ENCODE assay signal across 8 mouse cellular contexts in genomic region chr13:48782727-48783725, GRCm38 (mm10).
DNase-seq lines count a peak whose midpoint lies in the region; ATAC-seq and TF ChIP-seq lines count a peak whose summit lies in the region.

No protein-coding gene starts in this region.

- peak; percentile 75 for ATAC-seq in lung, embryonic 14.5 days (ENCODE audit: insufficient read depth)
- peak; percentile 91 for ATAC-seq in stomach, embryonic 16.5 days (ENCODE audit: insufficient read depth, low FRiP score)

- no peaks in the 10 kb centered on the region for H3K9me3 ChIP-seq in lung, embryonic 14.5 days (ENCODE audit: low read depth, low read length)
- H3K9me3 ChIP-seq in stomach, embryonic 16.5 days (replicated peaks; ENCODE audit: control insufficient read depth, low read length): no peaks in the 10 kb centered on the region

- peak overlapping the region; percentile 26 for H3K9ac ChIP-seq in lung, embryonic 14.5 days
- H3K9ac ChIP-seq in stomach, embryonic 16.5 days (ENCODE audit: low read length): peak overlapping the region; percentile 47

- H3K27me3 ChIP-seq in lung, embryonic 14.5 days (ENCODE audit: insufficient read depth, low read length): no peaks in the 10 kb centered on the region
- no peaks in the 10 kb centered on the region for H3K27me3 ChIP-seq in stomach, embryonic 16.5 days (ENCODE audit: control insufficient read depth, insufficient read depth, low read length)

- peak; percentile 27 for DNase-seq in gastrocnemius, adult 18-20 months (ENCODE audit: low spot score)
- DNase-seq in gastrocnemius, postnatal 4 days (ENCODE audit: low spot score in 2 of 2): no peak
- DNase-seq in embryo, embryonic 11 days: peak; percentile 74
- peak; percentile 26 to 37 for DNase-seq in kidney, adult 8-10 months
- peak; percentile 60 for DNase-seq in lung, embryonic 14.5 days
- DNase-seq in adipocyte (ENCODE audit: low spot score): no peak
- DNase-seq in cerebellum, adult 11-12 months: no peak

- no peaks in the 10 kb centered on the region for H3K36me3 ChIP-seq in lung, embryonic 14.5 days (ENCODE audit: insufficient read depth)
- H3K36me3 ChIP-seq in stomach, embryonic 16.5 days (ENCODE audit: control insufficient read depth, insufficient read depth, low read length): no peaks in the 10 kb centered on the region

- WGBS in lung, embryonic 14.5 days: 39% methylated on average over 27 of the region's 27 CpGs
- 28% methylated on average over 27 of the region's 27 CpGs for WGBS in stomach, embryonic 16.5 days

- H3K27ac ChIP-seq in lung, embryonic 14.5 days (ENCODE audit: low read depth): no peak overlapping the region
- peak overlapping the region; percentile 76 for H3K27ac ChIP-seq in stomach, embryonic 16.5 days (ENCODE audit: low read length)

- H3K4me2 ChIP-seq in lung, embryonic 14.5 days: peak overlapping the region; percentile 18; the same call in 1 of the 2 replicates
- peak overlapping the region; percentile 32 for H3K4me2 ChIP-seq in stomach, embryonic 16.5 days (ENCODE audit: low read depth, low read length)

- H3K4me3 ChIP-seq in lung, embryonic 14.5 days (ENCODE audit: low read depth, low read length): no peak overlapping the region
- no peak overlapping the region for H3K4me3 ChIP-seq in stomach, embryonic 16.5 days (replicated peaks; ENCODE audit: low read length)

- TF ChIP-seq CTCF in lung, embryonic 14.5 days (IDR thresholded peaks at IDR 0.05; ENCODE audit: low read depth): no peak

- H3K4me1 ChIP-seq in lung, embryonic 14.5 days (ENCODE audit: insufficient read depth): peaks cover 8% of the 10 kb centered on the region; the same call in 1 of the 2 replicates
- peaks cover 28% of the 10 kb centered on the region for H3K4me1 ChIP-seq in stomach, embryonic 16.5 days (ENCODE audit: control insufficient read depth, insufficient read depth, low read length)

Comparison
In these comparisons a context has a peak if more than half of its experiments do, and no peak if none do; other contexts are left out.
1. DNase-seq: peak in gastrocnemius, adult 18-20 months (single experiment), embryo, embryonic 11 days (single experiment), kidney, adult 8-10 months (2 of 2) and lung, embryonic 14.5 days (single experiment); none in gastrocnemius, postnatal 4 days (0 of 2), adipocyte (single experiment) and cerebellum, adult 11-12 months (single experiment).